Mouse (Mus musculus): ENCODE results near the gene Cdc25b. TPM values are rescaled to one million over a fixed set of nuclear protein-coding genes. Genes with fewer than 3 reads are reported as not detected.
A peak's percentile ranks its signal among the peaks of the same experiment; 100 is the strongest.

The Cdc25b gene
- polyA plus RNA-seq (2012; rRNA removed): 11.6 and 22.4 TPM in 2 replicates

GRCm38 (mm10) chr2:131186771-131187601 lies at the start of gene Cdc25b, which contains the start of gene Spef1:
Cdc25b (plus strand) TSS chr2:131186949.
Spef1 (minus strand) TSS chr2:131187282.
- TF ChIP-seq POLR2A (IDR thresholded peaks at IDR 0.05; ENCODE audit: low read depth, low read length) (0 out of 2 replicates have a peak, but pooled peaks have one; percentile 37), CTCF (IDR thresholded peaks at IDR 0.05; ENCODE audit: extremely low read depth, insufficient read length, insufficient replicate concordance, low read depth, low read length) (peak; percentile 24; the same call in 1 of the 2 replicates)
- under 1% methylated on average over 43 of the region's 43 CpGs for whole genome bisulfite sequencing
- peaks cover 14% of the 10 kb centered on the region; the same call in 1 of the 2 replicates for H3K4me1 ChIP-seq (ENCODE audit: control insufficient read depth, insufficient read depth, insufficient read length, low read length)
- H3K36me3 ChIP-seq (ENCODE audit: control insufficient read depth, insufficient read depth, low read length): peaks cover 5% of the 10 kb centered on the region; the same call in 1 of the 2 replicates
- no peaks in the 10 kb centered on the region for H3K27me3 ChIP-seq (ENCODE audit: control insufficient read depth, insufficient read depth, low read length)
- peak within 1 kb of the TSS; percentile 50 for H3K27ac ChIP-seq (ENCODE audit: insufficient read depth, low read depth, low read length)
- H3K4me3 ChIP-seq (ENCODE audit: low read depth, low read length): peak within 1 kb of the TSS; percentile 94

- TF ChIP-seq CTCF (IDR thresholded peaks at IDR 0.05; ENCODE audit: extremely low read depth, insufficient read length, insufficient replicate concordance, low read depth, low read length): no peak
- TF ChIP-seq POLR2A (IDR thresholded peaks at IDR 0.05; ENCODE audit: low read depth, low read length): no peak
- no peak overlapping the region for H3K27ac ChIP-seq (ENCODE audit: insufficient read depth, low read depth, low read length)
- H3K36me3 ChIP-seq (ENCODE audit: control insufficient read depth, insufficient read depth, low read length): no peaks in the 10 kb centered on the region
- H3K4me3 ChIP-seq (ENCODE audit: low read depth, low read length): no peak overlapping the region
- WGBS: 86% methylated on average over 4 of the region's 4 CpGs
- peaks cover 18% of the 10 kb centered on the region for H3K4me1 ChIP-seq (ENCODE audit: control insufficient read depth, insufficient read depth, insufficient read length, low read length)
- H3K27me3 ChIP-seq (ENCODE audit: control insufficient read depth, insufficient read depth, low read length): no peaks in the 10 kb centered on the region
Observed at GRCm38 (mm10) chr2:131138296-131138695, 48.5 kb upstream of the Cdc25b start.

- Histone ChIP-seq H3K4me3 (ENCODE audit: low read depth, low read length) (no peak overlapping the region), H3K27me3 (ENCODE audit: control insufficient read depth, insufficient read depth, low read length) (no peaks in the 10 kb centered on the region), H3K27ac (ENCODE audit: insufficient read depth, low read depth, low read length) (no peak overlapping the region), H3K36me3 (ENCODE audit: control insufficient read depth, insufficient read depth, low read length) (no peaks in the 10 kb centered on the region), H3K4me1 (ENCODE audit: control insufficient read depth, insufficient read depth, insufficient read length, low read length) (peaks cover 18% of the 10 kb centered on the region)
- TF ChIP-seq POLR2A (IDR thresholded peaks at IDR 0.05; ENCODE audit: low read depth, low read length): no peak
- no peak for TF ChIP-seq CTCF (IDR thresholded peaks at IDR 0.05; ENCODE audit: extremely low read depth, insufficient read length, insufficient replicate concordance, low read depth, low read length)
- WGBS: 89% methylated on average over 7 of the region's 7 CpGs
Observed at GRCm38 (mm10) chr2:131138760-131139159, 48.0 kb upstream of the Cdc25b start.

- H3K27me3 ChIP-seq (ENCODE audit: control insufficient read depth, insufficient read depth, low read length): no peaks in the 10 kb centered on the region
- peaks cover 18% of the 10 kb centered on the region for H3K4me1 ChIP-seq (ENCODE audit: control insufficient read depth, insufficient read depth, insufficient read length, low read length)
- no peak for TF ChIP-seq POLR2A (IDR thresholded peaks at IDR 0.05; ENCODE audit: low read depth, low read length)
- TF ChIP-seq CTCF (IDR thresholded peaks at IDR 0.05; ENCODE audit: extremely low read depth, insufficient read length, insufficient replicate concordance, low read depth, low read length): no peak
- WGBS: 85% methylated on average over 5 of the region's 5 CpGs
- no peak overlapping the region for H3K4me3 ChIP-seq (ENCODE audit: low read depth, low read length)
- no peaks in the 10 kb centered on the region for H3K36me3 ChIP-seq (ENCODE audit: control insufficient read depth, insufficient read depth, low read length)
- no peak overlapping the region for H3K27ac ChIP-seq (ENCODE audit: insufficient read depth, low read depth, low read length)
Observed at GRCm38 (mm10) chr2:131139287-131139686, 47.5 kb upstream of the Cdc25b start.

GRCm38 (mm10) chr2:131139886-131140532 lies 46.7 kb upstream of the Cdc25b start:
- H3K27me3 ChIP-seq (ENCODE audit: control insufficient read depth, insufficient read depth, low read length): no peaks in the 10 kb centered on the region
- H3K4me1 ChIP-seq (ENCODE audit: control insufficient read depth, insufficient read depth, insufficient read length, low read length): peaks cover 18% of the 10 kb centered on the region
- 13% methylated on average over 5 of the region's 5 CpGs for WGBS
- H3K36me3 ChIP-seq (ENCODE audit: control insufficient read depth, insufficient read depth, low read length): no peaks in the 10 kb centered on the region
- TF ChIP-seq CTCF (IDR thresholded peaks at IDR 0.05; ENCODE audit: extremely low read depth, insufficient read length, insufficient replicate concordance, low read depth, low read length) (no peak), POLR2A (IDR thresholded peaks at IDR 0.05; ENCODE audit: low read depth, low read length) (no peak)
- H3K4me3 ChIP-seq (ENCODE audit: low read depth, low read length): no peak overlapping the region
- H3K27ac ChIP-seq (ENCODE audit: insufficient read depth, low read depth, low read length): no peak overlapping the region

GRCm38 (mm10) chr2:131140533-131140905 lies 46.2 kb upstream of the Cdc25b start:
- Histone ChIP-seq H3K36me3 (ENCODE audit: control insufficient read depth, insufficient read depth, low read length) (0 out of 2 replicates have a peak, but pooled peaks cover 2% of the 10 kb centered on the region), H3K27me3 (ENCODE audit: control insufficient read depth, insufficient read depth, low read length) (no peaks in the 10 kb centered on the region), H3K4me1 (ENCODE audit: control insufficient read depth, insufficient read depth, insufficient read length, low read length) (peaks cover 18% of the 10 kb centered on the region), H3K4me3 (ENCODE audit: low read depth, low read length) (no peak overlapping the region), H3K27ac (ENCODE audit: insufficient read depth, low read depth, low read length) (peak overlapping the region; percentile 11; the same call in 1 of the 2 replicates)
- no peak for TF ChIP-seq POLR2A (IDR thresholded peaks at IDR 0.05; ENCODE audit: low read depth, low read length)
- TF ChIP-seq CTCF (IDR thresholded peaks at IDR 0.05; ENCODE audit: extremely low read depth, insufficient read length, insufficient replicate concordance, low read depth, low read length): no peak
- WGBS: 53% methylated on average over 5 of the region's 5 CpGs

All from small intestine, adult 2 months (tissue).